Mouse (Mus musculus): ENCODE results near the gene Pnck.

DNA sequence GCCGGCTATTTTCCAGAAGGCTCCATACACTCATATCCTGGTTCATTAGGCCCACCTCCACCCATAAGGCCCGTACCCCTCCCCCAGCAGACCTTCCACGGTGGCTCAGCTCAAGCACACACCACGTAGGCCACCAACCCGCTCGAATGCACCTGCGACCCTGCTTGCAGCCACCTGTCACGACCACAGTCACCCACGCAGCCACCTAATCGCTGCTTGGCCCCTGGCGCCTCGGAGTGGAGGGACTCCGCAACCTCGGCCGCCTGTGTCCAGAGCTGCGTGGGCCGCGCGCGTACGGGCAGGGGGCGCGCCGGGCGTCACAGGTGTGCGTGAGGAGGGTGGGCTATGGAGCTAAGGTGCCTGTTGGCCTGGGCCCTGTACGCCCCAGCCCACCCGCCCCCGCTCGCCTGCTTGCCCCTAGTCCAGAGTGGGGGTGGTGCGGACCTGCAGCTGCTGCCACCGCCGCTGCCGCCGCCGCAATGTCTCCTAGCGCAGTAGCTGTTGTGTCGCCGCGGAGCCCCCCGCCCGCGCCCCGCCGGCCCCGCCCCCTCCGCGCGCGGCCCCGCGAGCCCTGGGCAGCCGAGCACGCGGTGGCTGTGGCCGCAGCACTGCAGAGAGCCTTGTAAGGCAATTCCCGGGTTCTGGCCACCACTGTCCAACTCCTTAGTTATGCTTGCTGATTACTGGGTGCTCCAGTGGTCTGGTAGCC lies at the start of gene Pnck:
- TF ChIP-seq CTCF (IDR thresholded peaks at IDR 0.05) (no peak), EP300 (IDR thresholded peaks at IDR 0.05; ENCODE audit: insufficient read depth, low read depth, low read length) (no peak)

Measured in heart, adult 2 months (tissue).